Mouse (Mus musculus): ENCODE data around the gene Col4a3. TPM values are rescaled to one million over a fixed set of nuclear protein-coding genes. Genes with fewer than 3 reads are reported as not detected.

The Col4a3 gene
- total RNA-seq, 4 experiments from 2014 or later, result 0.73 to 1.5 (median 1.00) TPM

DNA sequence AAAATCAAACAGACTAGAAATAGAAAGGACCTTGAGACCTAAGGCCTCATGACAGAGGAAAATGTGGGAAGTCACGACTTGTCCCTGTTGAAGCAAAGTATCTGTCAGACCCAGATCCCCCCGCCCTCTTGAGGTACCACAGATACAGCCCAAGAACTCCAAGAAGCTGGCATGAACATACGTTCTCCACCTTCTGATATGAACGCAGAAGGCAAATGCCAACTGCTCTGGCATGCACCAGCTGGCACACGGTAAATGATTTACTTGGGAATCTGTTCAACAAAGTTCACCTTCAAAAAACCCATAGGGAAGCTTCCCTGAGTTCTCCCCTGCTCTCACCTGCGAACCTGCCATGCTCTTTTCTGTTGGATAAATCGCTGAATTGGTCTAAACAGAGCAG is 19.1 kb downstream of the Col4a3 start:
- no peak for DNase-seq (ENCODE audit: low spot score)

DNA sequence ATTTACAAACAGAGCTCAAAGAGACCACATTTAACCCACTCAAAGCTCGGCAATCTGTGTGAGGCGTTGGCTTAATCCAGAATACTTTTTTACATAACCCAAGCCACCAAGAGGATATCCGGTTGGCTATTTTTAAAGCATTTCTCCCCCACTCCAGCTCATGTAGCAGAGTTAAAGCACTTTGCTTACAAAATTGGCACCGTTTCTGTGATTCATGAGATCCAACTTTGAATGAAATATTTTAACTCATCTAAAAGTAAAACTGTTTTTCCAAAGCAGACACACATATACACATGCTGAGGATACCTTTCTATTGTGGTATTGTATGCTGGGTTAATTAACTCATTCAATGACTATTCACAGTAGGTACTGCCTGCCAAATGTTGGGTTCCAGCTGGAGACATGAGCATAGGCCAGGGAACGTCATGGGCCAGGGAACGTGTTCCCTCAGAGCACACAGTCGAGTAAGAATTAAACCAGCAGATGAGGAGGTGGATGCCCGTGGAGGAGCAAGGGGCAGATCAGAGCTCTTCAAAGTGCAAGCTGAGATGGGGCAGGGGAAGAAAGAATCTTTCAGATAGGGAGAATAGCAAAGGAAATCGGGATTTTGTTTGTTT is 22.0 kb downstream of the Col4a3 start:
- peak; percentile 53 for DNase-seq (ENCODE audit: low spot score)

DNA sequence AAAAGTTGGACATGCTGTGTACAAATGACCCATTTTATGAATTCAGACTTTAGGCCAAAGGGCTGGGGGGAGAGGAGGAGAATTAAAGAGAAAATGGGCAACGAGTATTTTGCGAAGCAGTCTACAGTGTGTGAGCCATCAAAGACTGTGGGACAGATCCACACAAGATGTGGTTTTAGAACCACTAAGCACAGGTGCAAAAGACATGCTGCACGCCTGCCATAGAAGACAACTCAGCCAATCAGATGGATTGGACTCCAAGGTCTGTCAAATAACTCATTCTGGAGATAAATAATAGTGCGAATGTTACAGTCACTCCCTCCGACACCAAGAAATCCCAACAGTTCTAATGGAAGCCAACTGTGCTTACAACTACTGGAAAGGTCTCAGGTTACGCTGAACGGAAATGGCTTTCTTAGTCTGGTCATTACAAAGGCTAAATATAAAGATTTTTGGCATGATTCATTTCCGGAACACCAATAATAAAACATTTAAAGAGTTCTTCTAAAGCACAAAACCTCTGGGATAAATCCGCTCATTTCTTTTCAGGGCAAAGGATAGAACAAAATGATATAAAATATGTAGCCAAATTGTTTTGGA is 25.4 kb downstream of the Col4a3 start:
- no peak for DNase-seq (ENCODE audit: low spot score)

GRCm38 (mm10) chr1:82618001-82618400 is 31.3 kb downstream of the Col4a3 start:
- no peak for DNase-seq (ENCODE audit: low spot score)

GRCm38 (mm10) chr1:82618592-82618991 is 31.9 kb downstream of the Col4a3 start:
- no peak for DNase-seq (ENCODE audit: low spot score)

DNA sequence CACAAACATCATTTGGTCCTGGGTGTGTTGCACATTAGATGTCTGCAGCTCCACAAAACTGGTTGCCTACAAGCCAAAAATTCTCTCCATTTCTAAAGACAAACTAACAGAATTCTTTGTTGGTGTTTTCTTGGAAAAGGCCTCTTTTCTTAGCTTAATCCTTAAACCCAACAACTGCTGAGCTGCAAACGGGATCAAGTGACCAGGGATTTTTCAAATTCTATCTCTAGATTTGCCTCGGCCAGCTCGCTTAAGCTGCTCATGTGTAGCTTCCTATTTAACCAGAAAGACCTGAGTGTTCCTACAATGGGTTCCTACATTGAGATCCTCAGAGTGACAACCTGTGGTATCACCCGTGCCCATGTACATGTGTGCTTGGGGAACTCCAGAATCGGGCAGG is 33.3 kb downstream of the Col4a3 start:
- DNase-seq (ENCODE audit: low spot score), result no peak

DNA sequence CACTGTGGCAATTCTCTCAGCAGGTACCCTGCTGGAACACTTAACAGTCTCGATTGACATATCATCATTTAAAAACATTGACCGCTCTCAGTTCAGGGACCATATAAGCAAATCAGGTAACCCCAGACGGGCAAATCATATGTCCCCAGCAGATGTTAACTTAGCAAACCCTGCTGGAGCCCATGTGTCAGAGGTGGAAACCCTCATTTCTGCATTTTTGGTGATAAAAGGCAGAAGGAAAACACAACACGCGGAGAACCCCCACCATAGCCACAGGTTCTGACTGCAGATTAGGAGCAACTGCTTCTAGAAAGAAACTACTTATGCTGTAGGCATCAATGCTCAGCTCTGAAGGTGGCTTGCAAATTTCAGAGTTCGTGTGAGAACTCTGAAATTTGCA is 38.2 kb downstream of the Col4a3 start:
- no peak for DNase-seq (ENCODE audit: low spot score)

DNA sequence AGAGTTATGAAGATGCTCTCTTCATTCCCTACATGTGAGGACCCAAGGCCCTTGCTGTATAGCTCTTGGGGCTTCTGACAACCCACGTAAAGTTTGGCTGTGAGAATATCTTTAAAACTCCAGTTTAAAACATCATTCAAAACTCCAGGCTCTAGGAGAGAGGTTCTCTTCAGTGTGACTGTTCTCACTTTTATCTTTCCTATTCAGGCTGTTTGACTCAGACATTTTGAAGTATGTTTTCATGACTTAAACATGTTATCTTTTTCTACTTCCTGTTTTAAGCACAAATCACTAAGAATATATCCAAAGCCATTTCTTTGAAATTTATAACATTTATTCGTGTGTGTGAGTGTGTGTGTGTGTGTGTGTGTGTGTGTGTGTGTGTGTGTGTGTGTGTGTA is 38.8 kb downstream of the Col4a3 start:
- DNase-seq (ENCODE audit: low spot score), result no peak

GRCm38 (mm10) chr1:82627652-82628051 is 40.9 kb downstream of the Col4a3 start:
- DNase-seq (ENCODE audit: low spot score), result no peak

DNA sequence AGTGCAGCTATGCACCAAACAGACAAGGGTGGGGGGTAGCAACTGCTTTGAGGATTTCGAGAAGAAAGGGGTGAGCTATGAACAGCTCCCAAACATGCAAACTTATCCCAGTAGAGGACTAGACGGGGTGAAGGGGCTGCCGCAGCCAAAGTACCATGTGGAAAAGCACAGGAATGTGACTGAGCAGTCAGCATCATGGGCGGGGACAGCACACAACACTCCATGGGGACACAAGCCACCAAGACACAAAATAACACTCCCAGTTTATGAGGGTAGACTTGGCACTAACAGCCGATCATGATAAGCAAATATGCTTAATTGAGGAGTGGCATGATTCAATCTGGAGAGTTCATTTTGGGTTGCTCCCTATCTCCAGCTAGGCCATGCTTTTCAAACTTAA is 42.8 kb downstream of the Col4a3 start:
- DNase-seq (ENCODE audit: low spot score), result no peak

DNA sequence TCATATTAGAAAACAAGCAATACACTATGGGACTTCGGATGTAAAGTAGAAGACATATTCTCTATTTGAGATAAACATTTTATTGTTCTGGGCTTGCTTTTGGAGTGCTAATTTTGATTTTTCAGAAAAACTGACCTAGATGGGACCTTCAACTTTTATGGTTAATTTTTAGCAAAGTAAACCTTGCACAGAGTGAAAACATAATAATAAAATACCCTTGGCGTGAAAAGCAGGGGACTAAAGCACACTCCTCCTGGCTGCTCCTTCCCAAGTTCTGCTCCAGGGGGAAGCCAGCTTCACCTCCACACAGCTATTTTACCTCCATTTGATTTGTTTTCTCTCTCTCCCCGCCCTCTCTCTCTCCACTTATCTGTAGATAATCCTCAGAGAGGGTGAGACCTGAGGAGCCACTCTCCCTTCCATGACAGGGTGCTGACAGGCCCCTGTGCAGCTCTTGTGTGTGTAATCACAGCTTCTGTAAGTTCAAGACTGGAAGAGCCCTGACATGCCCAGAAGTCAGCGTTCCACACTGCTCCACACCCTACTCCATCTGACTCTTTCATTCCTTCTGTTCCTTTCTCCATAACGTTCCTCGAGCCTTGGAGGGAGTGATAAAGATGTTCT is 44.6 kb downstream of the Col4a3 start:
- DNase-seq (ENCODE audit: low spot score), result no peak

DNA sequence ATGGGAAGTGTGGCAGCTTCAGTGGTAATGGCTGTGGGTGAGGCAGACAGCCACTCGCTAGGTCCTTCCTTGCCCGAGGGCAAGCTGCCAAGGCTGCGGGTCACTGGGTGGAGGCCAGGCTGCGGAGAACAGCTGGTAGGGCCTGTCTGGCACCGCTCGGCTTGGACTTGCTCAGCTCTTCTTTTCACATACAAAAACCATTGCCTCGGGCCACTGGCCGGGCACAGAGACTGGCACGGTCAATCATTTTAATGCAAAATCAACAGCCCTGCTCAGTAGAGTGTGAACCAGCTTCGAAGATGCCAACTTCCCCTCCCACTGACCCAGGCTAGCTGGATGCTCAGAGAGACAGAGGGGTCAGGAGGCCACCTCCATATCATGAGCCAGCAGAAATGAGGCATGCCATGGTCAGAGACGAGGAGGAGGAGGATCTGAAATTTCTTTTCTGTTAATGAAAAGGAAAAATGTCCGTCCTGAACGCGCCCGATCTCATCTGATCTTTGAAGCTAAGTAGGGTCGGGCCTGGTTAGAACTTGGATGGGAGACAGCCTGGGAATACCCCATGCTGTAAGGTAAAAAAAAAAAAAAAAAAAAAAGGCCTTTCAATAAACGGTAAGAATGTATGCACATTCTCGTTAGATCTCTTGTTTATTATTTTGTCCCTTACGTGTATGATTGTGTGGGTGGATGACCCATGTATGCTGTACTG is 48.0 kb downstream of the Col4a3 start:
- DNase-seq (ENCODE audit: low spot score), result peak; percentile 32

DNA sequence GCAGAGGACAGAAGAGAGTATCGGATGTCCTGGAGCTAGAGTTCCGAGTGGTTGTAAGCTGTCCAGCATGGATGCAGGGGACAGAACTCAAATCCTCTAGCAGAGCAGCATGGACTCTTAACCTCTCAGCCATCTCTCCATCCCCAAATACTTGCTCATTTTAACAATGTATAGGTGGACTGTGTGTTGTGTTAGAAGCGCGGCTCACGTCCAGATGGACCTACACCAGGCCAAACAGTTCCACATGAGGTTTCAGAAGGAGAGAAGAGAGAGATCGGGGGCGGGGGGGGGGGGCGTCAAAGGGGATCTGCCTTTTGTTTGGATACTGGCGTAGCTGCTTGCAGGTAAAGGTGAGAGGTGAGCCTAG is 48.5 kb downstream of the Col4a3 start:
- no peak for DNase-seq (ENCODE audit: low spot score)

GRCm38 (mm10) chr1:82636321-82636720 is 49.6 kb downstream of the Col4a3 start:
- peak; percentile 41 for DNase-seq (ENCODE audit: low spot score)

- DNase-seq (ENCODE audit: low spot score), result no peak
Observed at GRCm38 (mm10) chr1:82637414-82637813, 50.7 kb downstream of the Col4a3 start.

DNA sequence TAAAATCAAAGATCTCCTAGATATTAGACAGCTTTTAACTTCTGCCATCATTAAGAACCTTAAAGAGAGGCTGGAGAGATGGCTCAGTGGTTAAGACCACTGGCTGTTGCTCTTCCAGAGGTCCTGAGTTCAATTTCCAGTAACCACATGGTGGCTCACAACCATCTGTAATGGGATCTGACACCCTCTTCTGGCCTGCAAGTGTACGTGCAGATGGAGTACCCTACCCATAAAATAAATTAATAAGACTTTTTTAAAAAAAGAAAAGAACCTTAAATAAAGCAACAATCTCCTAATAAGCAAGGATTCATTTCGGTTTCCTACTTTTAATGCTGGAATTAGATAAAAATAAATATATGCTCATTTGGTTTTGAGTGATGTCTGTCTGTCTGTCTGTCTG is 51.7 kb downstream of the Col4a3 start:
- no peak for DNase-seq (ENCODE audit: low spot score)

GRCm38 (mm10) chr1:82641316-82641987 is 54.7 kb downstream of the Col4a3 start:
- peak; percentile 58 for DNase-seq (ENCODE audit: low spot score)

- no peak for DNase-seq (ENCODE audit: low spot score)
Observed at GRCm38 (mm10) chr1:82647989-82648388, 61.3 kb downstream of the Col4a3 start.

DNA sequence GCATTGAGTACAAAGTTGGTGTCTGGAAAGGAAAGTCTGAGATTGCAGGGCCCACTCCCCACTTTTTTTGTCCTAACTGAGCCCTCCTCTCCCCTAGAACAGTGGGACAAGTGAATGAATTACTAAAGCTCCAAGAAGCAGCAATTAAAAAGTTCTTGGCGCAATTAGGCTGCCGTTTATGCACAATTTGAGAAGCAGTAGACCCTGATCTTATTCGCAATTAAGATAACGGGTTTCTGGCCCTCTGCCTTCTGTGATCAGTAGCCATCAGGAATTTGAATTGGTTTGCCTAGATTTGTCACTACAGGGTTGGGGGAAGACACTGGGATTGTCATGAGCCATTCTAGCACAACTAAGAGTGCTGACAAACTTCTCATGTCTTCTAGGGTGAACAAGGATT is 64.1 kb downstream of the Col4a3 start:
- DNase-seq (ENCODE audit: low spot score), result no peak

DNA sequence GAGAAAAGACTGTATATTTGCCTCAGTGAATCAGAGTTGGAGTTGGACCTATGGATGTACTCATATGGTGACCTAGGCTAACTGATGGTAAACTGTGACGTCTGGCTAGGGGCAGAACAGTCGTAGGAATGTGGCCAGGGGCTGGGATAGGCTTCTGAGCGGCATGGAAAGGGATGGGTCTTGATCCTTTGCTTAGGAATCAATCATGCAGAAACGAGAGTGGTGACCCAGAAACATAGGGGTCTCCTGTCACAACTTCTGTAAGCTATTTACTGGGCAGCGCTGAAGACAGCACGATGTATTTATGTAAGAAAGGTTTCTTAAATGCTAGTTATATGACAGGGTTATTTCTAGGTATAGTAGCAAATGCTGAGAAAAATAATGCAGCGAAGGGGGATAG is 67.3 kb downstream of the Col4a3 start:
- no peak for DNase-seq (ENCODE audit: low spot score)

DNA sequence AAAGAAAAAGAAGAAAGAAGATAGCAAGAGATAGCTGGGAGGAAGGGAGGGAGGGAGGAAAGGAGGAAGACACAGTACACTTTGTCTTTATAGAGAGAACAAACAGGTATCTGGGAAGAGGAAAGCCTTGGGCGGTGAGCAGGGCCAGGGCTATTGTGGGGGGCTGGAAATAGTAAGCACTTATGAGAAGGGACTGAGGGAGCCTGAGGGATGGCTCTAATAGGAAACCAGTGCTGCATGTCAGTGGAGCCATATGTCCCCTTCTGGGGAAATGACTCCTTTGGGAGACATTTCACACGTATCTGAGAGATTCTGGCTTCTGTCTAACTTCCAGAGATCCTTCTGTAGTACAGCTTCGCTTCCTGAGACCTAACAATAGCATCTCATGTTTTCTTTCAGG is 69.7 kb downstream of the Col4a3 start:
- DNase-seq (ENCODE audit: low spot score), result no peak

DNA sequence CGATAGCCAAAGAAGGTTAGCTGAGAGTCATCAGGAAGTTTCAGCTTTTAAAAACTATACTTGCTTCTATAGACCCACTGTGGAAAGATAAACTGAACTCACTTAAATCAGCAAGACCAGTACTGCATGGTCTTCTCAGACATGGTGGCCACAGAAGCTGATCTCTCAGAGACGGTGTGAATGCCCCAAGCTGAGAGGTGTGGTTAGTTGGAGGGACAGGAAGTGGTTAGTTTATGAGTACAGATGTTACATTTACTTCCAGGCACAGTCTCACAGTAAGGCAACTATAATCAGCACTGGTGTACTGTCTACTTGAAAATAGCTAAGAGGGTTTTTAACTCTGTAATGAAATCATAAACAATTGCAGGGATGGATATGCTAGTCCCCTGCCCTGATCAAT is 75.5 kb downstream of the Col4a3 start:
- no peak for DNase-seq (ENCODE audit: low spot score)
